Mouse (Mus musculus) R1 (cell line): ENCODE data around the gene Psip1.

Experiments used
- DNase-seq: peaks from one replicate; pipeline ENCODE4 v3.0.0-alpha.2; 2018; ENCODE audit warnings: low read depth, low spot score

The Psip1 gene

GRCm38 (mm10) chr4:83417820-83418186, 68.5 kb downstream of the Psip1 start:
- peak; percentile 40 for DNase-seq

- DNase-seq: peak; percentile 98
Observed at GRCm38 (mm10) chr4:83417160-83417819, 69.0 kb downstream of the Psip1 start, which contains the start of gene Snapc3. Gene Snapc3, plus strand, starts transcription at chr4:83417724.

GRCm38 (mm10) chr4:83414241-83414824, 71.9 kb downstream of the Psip1 start:
- peak; percentile 98 for DNase-seq

GRCm38 (mm10) chr4:83412060-83412459, 74.2 kb downstream of the Psip1 start:
- DNase-seq: no peak

- peak; percentile 40 for DNase-seq
Observed at GRCm38 (mm10) chr4:83409867-83410505, 76.3 kb downstream of the Psip1 start.

GRCm38 (mm10) chr4:83407688-83408087, 78.6 kb downstream of the Psip1 start:
- DNase-seq: no peak
